Comparison of ENCODE assay signal across 8 mouse cellular contexts in the genomic region with DNA sequence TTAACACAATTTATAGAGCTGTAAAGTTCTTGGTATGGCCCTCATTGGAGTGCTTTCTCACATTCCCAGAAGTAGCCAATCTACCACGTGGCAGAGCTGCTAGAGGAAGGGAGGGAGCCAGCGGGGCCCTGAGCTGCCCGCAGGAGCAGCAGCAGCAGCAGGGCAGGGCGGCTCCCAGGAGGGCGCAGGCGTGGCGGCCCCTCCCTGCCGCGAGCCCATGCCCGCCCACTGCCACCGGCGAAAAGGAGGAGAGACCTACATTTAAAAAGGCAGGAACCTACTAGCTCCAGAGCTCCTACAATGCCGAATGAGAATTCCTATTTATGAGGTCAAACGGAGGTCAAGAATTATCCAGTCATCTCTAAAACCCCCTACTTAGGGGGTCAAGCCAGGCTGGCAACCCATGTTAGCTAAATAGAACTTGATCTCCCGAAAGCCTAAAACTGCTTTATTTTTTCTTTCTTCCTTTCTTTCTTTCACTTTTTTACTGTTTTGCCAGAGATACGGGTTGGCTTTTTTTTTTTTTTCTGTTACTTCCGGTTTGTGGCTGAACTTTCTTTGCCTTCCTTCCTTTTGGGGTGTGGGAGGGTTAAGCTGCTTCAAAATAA.
DNase-seq lines count a peak whose midpoint lies in the region; ATAC-seq and TF ChIP-seq lines count a peak whose summit lies in the region.

No protein-coding gene starts in this region.

- DNase-seq in right cerebral cortex, adult 2 months (ENCODE audit: low spot score in 2 of 2): peak; percentile 32 to 37
- DNase-seq in right cerebral cortex, postnatal 36 days (ENCODE audit: low spot score in 2 of 2): no peak
- DNase-seq in embryo, embryonic 11 days: peak; percentile 83
- peak; percentile 73 to 85 for DNase-seq in heart, adult 2 months
- peak; percentile 91 for DNase-seq in kidney, adult 2 months
- DNase-seq in lung, postnatal 0 days (ENCODE audit: low spot score): peak; percentile 93
- peak; percentile 75 for DNase-seq in retina, embryonic 14.5 days (ENCODE audit: low spot score)
- DNase-seq in urinary bladder, postnatal 4 days (ENCODE audit: low spot score in 2 of 2): peak; percentile 71 to 72

- no peak for TF ChIP-seq POLR2A in heart, adult 2 months (IDR thresholded peaks at IDR 0.05; ENCODE audit: insufficient read depth, low read depth, low read length)
- no peak for TF ChIP-seq POLR2A in kidney, adult 2 months (IDR thresholded peaks at IDR 0.05; ENCODE audit: low read depth, low read length)

- no peaks in the 10 kb centered on the region for H3K9me3 ChIP-seq in lung, postnatal 0 days (ENCODE audit: low read length)

- H3K4me3 ChIP-seq in heart, adult 2 months: peak overlapping the region; percentile 43
- peak overlapping the region; percentile 7 for H3K4me3 ChIP-seq in kidney, adult 2 months (ENCODE audit: insufficient read depth, low read depth, low read length)
- H3K4me3 ChIP-seq in lung, postnatal 0 days (ENCODE audit: low read depth, low read length): peak overlapping the region; percentile 31

- peak overlapping the region; percentile 61 for H3K4me2 ChIP-seq in lung, postnatal 0 days (replicated peaks; ENCODE audit: low read depth, low read length)

- H3K9ac ChIP-seq in heart, adult 2 months (ENCODE audit: low read depth, low read length): peak overlapping the region; percentile 62
- no peak overlapping the region for H3K9ac ChIP-seq in lung, postnatal 0 days (replicated peaks; ENCODE audit: low read depth)

- no peaks in the 10 kb centered on the region for H3K27me3 ChIP-seq in heart, adult 2 months (ENCODE audit: control insufficient read depth, insufficient read depth, low read length)
- H3K27me3 ChIP-seq in kidney, adult 2 months (replicated peaks; ENCODE audit: control insufficient read depth, insufficient read depth, low read length): no peaks in the 10 kb centered on the region
- H3K27me3 ChIP-seq in lung, postnatal 0 days (replicated peaks; ENCODE audit: insufficient read depth, low read length): no peaks in the 10 kb centered on the region

- H3K27ac ChIP-seq in heart, adult 2 months: peak overlapping the region; percentile 81
- H3K27ac ChIP-seq in kidney, adult 2 months (ENCODE audit: insufficient read depth, low read depth, low read length): peak overlapping the region; percentile 91
- peak overlapping the region; percentile 68 for H3K27ac ChIP-seq in lung, postnatal 0 days (ENCODE audit: low read length)

- peak; percentile 92 for ATAC-seq in lung, postnatal 0 days

- TF ChIP-seq EP300 in heart, adult 2 months (IDR thresholded peaks at IDR 0.05; ENCODE audit: insufficient read depth, low read depth, low read length): no peak
- TF ChIP-seq EP300 in lung, postnatal 0 days (IDR thresholded peaks at IDR 0.05): no peak; the same call in 1 of the 2 replicates

- peaks cover 16% of the 10 kb centered on the region for H3K4me1 ChIP-seq in heart, adult 2 months (ENCODE audit: control insufficient read depth, insufficient read depth, low read length)
- H3K4me1 ChIP-seq in kidney, adult 2 months (ENCODE audit: control insufficient read depth, insufficient read depth, low read length): peaks cover 9% of the 10 kb centered on the region
- H3K4me1 ChIP-seq in lung, postnatal 0 days (ENCODE audit: insufficient read depth, low read depth, low read length): peaks cover 17% of the 10 kb centered on the region; the same call in 1 of the 2 replicates

- no peaks in the 10 kb centered on the region for H3K79me2 ChIP-seq in heart, adult 2 months (replicated peaks; ENCODE audit: control insufficient read depth, insufficient read depth, low read length)

- no peaks in the 10 kb centered on the region for H3K36me3 ChIP-seq in heart, adult 2 months (ENCODE audit: control insufficient read depth, insufficient read depth, low read length)
- no peaks in the 10 kb centered on the region for H3K36me3 ChIP-seq in kidney, adult 2 months (ENCODE audit: control insufficient read depth, insufficient read depth, low read length)
- no peaks in the 10 kb centered on the region for H3K36me3 ChIP-seq in lung, postnatal 0 days (ENCODE audit: insufficient read depth, low read length)

- intact Hi-C loops in heart, adult 2 months (cut with DNase I): loop anchor here (2.0 to 5.0 kb wide), 4 partner anchors 73 to 361 kb away; no protein-coding TSS in a partner anchor

- WGBS in heart, adult 2 months: 2% methylated on average over 17 of the region's 17 CpGs
- under 1% methylated on average over 17 of the region's 17 CpGs for WGBS in kidney, adult 2 months
- 2% methylated on average over 17 of the region's 17 CpGs for whole genome bisulfite sequencing in lung, postnatal 0 days

- TF ChIP-seq CTCF in heart, adult 2 months (IDR thresholded peaks at IDR 0.05): peak; percentile 15
- TF ChIP-seq CTCF in kidney, adult 2 months (conservative IDR thresholded peaks at IDR 0.05; ENCODE audit: insufficient read depth, insufficient read length, low read depth, low read length): no peak
- TF ChIP-seq CTCF in lung, postnatal 0 days (IDR thresholded peaks at IDR 0.05): no peak

Comparison
In these comparisons a context has a peak if more than half of its experiments do, and no peak if none do; other contexts are left out.
1. DNase-seq: peak in right cerebral cortex, adult 2 months (2 of 2), embryo, embryonic 11 days (single experiment), heart, adult 2 months (2 of 2), kidney, adult 2 months (single experiment), lung, postnatal 0 days (single experiment), retina, embryonic 14.5 days (single experiment) and urinary bladder, postnatal 4 days (2 of 2); none in right cerebral cortex, postnatal 36 days (0 of 2).
2. Peak in every context shown above with its lines, with median percentiles within 50 percentile points of each other: H3K27ac ChIP-seq and H3K4me3 ChIP-seq.